Mouse (Mus musculus): ENCODE results near the gene Tbata.

Gene Tbata

GRCm38 (mm10) chr10:61171654-61172053 is at the start of gene Tbata:
Tbata (plus strand) TSS chr10:61171954.
- no peak for DNase-seq (ENCODE audit: low spot score)

- no peak for DNase-seq (ENCODE audit: low spot score)
Measured at GRCm38 (mm10) chr10:61123276-61123913, 48.4 kb upstream of the Tbata start.

DNA sequence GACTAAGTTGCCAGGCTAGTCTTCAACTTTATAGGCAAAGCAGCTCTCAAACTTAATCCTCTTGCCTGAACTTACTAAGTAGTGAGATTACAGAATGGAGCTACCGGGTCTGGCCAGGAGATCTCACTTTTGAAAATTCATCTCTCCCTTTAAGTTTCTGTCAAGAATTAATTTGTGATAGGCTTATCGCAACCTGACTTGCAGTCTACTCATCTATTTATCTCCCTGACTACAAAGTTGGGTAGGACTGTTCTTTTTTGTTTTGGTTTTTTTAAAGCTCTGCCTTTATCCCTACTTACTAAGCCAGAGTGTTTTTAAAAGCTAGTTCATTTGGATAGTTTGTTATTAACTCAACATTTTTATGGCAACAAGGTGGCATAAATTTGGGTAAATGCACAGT is 47.3 kb upstream of the Tbata start:
- DNase-seq (ENCODE audit: low spot score), result no peak

GRCm38 (mm10) chr10:61128701-61129365 is 42.9 kb upstream of the Tbata start:
- DNase-seq (ENCODE audit: low spot score), result peak; percentile 19

DNA sequence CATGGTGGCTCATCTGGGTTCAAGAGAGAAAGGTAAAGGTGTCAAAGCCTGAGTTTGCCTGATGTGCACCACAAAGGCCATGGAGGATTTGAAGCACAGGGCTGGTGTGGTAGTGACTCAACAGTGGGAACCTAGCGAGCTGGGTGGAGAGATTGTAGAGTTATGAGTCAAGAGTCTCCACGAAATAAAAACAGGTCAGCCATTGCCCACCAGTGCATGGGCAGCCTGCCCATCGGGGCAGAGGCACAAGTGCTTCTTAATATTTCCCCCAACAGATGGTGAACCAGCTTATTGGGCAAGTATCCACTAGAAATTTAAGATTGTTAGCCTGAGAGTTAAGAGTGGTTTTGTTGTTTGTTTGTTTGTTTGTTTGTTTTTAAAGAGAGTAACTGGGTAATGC is 40.8 kb upstream of the Tbata start:
- no peak for DNase-seq (ENCODE audit: low spot score)

GRCm38 (mm10) chr10:61134041-61134440 is 37.7 kb upstream of the Tbata start:
- no peak for DNase-seq (ENCODE audit: low spot score)

DNA sequence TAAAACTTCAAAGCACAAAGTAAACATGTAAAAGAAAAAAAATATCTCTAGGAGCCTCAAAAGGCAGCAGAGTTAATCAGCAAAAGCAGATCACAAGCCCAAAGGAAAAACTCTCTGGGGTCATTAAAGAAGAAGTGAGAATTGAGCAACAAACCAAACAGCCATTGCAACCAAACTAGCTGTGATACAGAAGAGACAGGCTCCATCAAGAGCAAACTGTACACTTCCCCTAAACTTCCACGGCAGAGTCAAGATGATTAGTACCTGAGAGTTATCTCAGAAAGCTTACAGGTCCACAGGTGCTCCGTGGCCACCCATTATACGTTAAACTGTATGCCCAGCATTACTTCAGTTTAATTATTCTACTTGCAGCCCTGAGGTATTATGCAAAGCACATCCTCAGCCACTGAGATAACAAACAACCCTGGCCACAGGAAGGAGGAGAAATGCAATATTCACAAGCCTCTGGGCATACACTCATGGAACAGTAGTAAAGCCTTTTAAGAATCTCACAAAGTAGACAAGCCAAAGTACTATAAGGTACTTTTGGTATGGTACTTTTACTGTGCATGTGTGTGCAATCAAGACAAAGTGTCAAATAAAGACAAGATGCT is 36.4 kb upstream of the Tbata start:
- no peak for DNase-seq (ENCODE audit: low spot score)

DNA sequence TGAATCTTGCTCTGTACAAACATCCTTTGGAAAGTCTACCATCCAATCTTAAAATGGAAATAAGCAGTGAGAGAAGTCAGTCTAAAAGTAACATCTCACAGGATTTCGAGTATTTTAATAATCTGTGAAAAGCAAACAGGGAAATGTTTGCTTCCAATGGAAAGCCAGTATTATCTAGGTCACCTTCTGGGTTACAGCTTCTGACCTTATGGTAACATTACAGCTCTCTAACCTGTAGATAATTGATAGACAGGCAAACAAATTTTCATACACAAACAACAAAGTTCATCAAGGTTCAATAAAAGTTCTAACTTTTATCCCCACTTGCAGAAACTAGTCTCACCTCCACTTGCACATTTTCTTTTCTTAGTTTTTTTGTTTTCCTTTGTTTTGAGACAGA is 34.2 kb upstream of the Tbata start:
- no peak for DNase-seq (ENCODE audit: low spot score)

DNA sequence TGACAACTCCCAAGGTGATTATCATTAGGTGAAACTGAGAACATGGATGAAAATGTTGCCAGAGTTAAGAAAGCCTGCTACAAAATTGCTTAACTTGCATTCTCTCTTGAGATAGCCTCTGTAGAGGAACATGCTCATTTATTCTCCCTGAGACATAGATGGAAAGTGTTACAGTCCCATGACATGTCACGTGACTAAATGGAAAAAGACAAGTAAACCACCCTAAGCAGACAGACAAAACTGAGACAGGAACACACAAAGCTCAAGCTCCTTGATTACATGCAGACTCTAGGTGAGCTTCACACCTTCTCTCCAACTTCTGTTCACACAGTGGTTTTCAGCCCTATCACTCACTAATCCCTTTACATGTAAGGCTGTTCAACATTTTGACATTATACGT is 28.4 kb upstream of the Tbata start:
- no peak for DNase-seq (ENCODE audit: low spot score)

DNA sequence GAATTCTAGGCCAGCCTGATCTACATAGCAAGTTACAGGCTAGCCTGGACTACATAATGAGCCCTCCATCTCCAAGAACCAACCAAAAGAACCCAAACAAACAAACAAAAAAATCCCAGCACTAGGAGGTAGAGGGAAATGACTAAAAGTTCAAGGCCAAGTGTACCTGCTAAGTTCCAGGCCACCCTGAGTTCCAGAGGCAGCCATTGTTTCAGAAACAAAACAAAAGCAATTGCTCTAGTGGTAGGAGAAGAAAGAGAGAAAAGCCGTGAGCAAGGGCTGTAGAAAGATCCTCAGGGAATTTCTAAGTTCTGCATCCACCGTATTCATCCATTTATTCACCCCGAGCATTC is 26.0 kb upstream of the Tbata start:
- no peak for DNase-seq (ENCODE audit: low spot score)

GRCm38 (mm10) chr10:61146119-61146806 is 25.5 kb upstream of the Tbata start:
- DNase-seq (ENCODE audit: low spot score), result peak; percentile 66

- no peak for DNase-seq (ENCODE audit: low spot score)
Measured at GRCm38 (mm10) chr10:61146807-61147156, 25.0 kb upstream of the Tbata start.

- peak; percentile 94 for DNase-seq (ENCODE audit: low spot score)
Measured at GRCm38 (mm10) chr10:61147157-61148040, 24.4 kb upstream of the Tbata start, which contains the start of gene Sgpl1. Sgpl1 (minus strand) TSS chr10:61147703.

- no peak for DNase-seq (ENCODE audit: low spot score)
Measured at GRCm38 (mm10) chr10:61149476-61149875, 22.3 kb upstream of the Tbata start.

DNA sequence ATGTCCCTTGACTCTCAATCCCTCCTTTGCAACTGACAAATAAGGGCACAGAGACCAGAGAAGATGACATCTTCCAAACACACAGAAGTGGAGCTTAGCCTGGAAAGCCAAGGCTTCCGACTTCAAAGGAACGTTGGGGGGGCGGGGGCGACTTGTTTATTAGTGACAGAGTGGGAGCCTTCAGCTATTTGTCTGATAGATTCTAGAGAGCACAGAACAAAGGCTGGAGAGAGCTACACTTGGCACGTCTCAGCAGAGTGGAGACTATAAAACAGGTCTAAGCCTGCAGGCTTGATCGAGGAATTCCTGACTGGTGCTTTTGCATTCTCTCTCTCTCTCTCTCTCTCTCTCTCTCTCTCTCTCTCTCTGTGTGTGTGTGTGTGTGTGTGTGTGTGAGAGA is 21.1 kb upstream of the Tbata start:
- DNase-seq (ENCODE audit: low spot score), result no peak

- no peak for DNase-seq (ENCODE audit: low spot score)
Measured at GRCm38 (mm10) chr10:61152131-61152530, 19.6 kb upstream of the Tbata start.

GRCm38 (mm10) chr10:61155611-61156010 is 16.1 kb upstream of the Tbata start:
- no peak for DNase-seq (ENCODE audit: low spot score)

DNA sequence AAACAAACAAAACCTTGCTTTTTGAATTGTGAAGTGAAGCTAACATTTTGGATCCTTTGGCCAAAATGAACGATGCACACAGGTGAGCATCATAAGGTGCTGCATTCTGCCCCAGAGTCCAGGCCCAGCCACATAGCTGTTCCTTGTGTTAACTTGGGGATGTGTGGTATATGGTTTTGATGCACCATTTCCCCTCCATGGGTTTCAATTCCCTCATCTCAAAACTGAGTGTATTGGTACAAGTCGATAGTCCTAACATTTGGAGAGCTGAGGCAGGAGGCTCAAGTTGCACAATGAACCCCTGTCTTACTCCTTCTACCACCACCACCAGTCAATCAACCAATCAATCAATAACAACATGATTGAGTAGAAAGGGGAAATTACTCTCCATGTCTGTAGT is 15.3 kb upstream of the Tbata start:
- DNase-seq (ENCODE audit: low spot score), result no peak

- DNase-seq (ENCODE audit: low spot score), result no peak
Measured at GRCm38 (mm10) chr10:61158594-61158993, 13.2 kb upstream of the Tbata start.

GRCm38 (mm10) chr10:61160089-61160488 is 11.7 kb upstream of the Tbata start:
- DNase-seq (ENCODE audit: low spot score), result peak; percentile 51

DNA sequence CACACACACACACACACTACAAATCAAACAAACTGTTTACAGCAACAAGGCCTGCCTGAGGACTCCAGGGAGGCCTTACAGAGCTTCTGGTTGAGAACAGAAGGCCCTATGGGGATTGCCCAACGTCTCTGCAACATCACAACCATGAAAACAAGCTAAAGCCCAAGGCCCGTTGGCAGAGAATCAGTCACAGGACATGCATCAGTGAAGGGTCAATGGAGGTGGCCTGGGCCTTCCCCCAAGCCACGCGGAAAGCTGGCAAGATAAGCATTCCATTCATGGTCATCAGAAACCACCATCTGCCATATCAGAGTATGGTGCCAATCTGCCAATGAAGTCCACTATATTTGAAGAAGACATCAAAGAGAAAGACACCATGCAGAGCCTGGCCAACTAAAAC is 11.1 kb upstream of the Tbata start:
- DNase-seq (ENCODE audit: low spot score), result no peak

GRCm38 (mm10) chr10:61162366-61162765 is 9.4 kb upstream of the Tbata start:
- DNase-seq (ENCODE audit: low spot score), result peak; percentile 48

Measured in yolk sac, embryonic 10.5 days (tissue).